Mouse (Mus musculus): ENCODE measurements around the gene Hmgxb4. TPM values are rescaled to one million over a fixed set of nuclear protein-coding genes. Genes with fewer than 3 reads are reported as not detected.

Hmgxb4 gene
- polyA plus RNA-seq, 1 experiment from 2014 or later, result 46.2 TPM

- Histone ChIP-seq H3K4me3 (no peak overlapping the region), H3K36me3 (peaks cover 81% of the 10 kb centered on the region), H3K9ac (replicated peaks) (no peak overlapping the region), H3K27me3 (no peaks in the 10 kb centered on the region), H3K4me1 (no peaks in the 10 kb centered on the region), H3K4me2 (replicated peaks) (no peak overlapping the region), H3K9me3 (no peaks in the 10 kb centered on the region), H3K27ac (replicated peaks) (no peak overlapping the region)
- 94% methylated on average over 4 of the region's 4 CpGs for WGBS
- ATAC-seq (replicated peaks), result no peak
Observed at GRCm38 (mm10) chr8:75025809-75026208, 32.7 kb downstream of the Hmgxb4 start.

- no peak for ATAC-seq (replicated peaks)
- Histone ChIP-seq H3K4me2 (replicated peaks) (no peak overlapping the region), H3K36me3 (peaks cover 41% of the 10 kb centered on the region), H3K4me1 (peaks cover 12% of the 10 kb centered on the region), H3K9me3 (no peaks in the 10 kb centered on the region), H3K4me3 (no peak overlapping the region), H3K27me3 (no peaks in the 10 kb centered on the region), H3K27ac (replicated peaks) (no peak overlapping the region), H3K9ac (replicated peaks) (no peak overlapping the region)
- WGBS, result 94% methylated on average over 3 of the region's 3 CpGs
Observed at GRCm38 (mm10) chr8:75030453-75031024, 37.4 kb downstream of the Hmgxb4 start.

- peak overlapping the region; percentile 67; the same call in 1 of the 2 replicates for H3K9ac ChIP-seq (replicated peaks)
- H3K27me3 ChIP-seq, result no peaks in the 10 kb centered on the region
- H3K36me3 ChIP-seq, result peaks cover 25% of the 10 kb centered on the region
- no peak for ATAC-seq (replicated peaks)
- H3K4me3 ChIP-seq, result peak overlapping the region; percentile 73
- WGBS, result 74% methylated on average over 5 of the region's 5 CpGs
- H3K4me2 ChIP-seq (replicated peaks), result peak overlapping the region; percentile 72
- H3K4me1 ChIP-seq, result peaks cover 12% of the 10 kb centered on the region
- 0 out of 2 replicates have a peak overlapping the region, but pooled peaks have one; percentile 8 for H3K27ac ChIP-seq (replicated peaks)
- H3K9me3 ChIP-seq, result no peaks in the 10 kb centered on the region
Observed at GRCm38 (mm10) chr8:75032961-75033360, 39.8 kb downstream of the Hmgxb4 start.

GRCm38 (mm10) chr8:75033511-75034243 lies 40.5 kb downstream of the Hmgxb4 start, which contains the start of gene Tom1:
TSS of gene Tom1 (plus strand) at chr8:75033705.
- Histone ChIP-seq H3K36me3 (peaks cover 18% of the 10 kb centered on the region), H3K4me1 (peaks cover 12% of the 10 kb centered on the region), H3K9ac (replicated peaks) (peak within 1 kb of the TSS; percentile 67), H3K4me2 (replicated peaks) (peak within 1 kb of the TSS; percentile 72), H3K4me3 (peak within 1 kb of the TSS; percentile 73), H3K27me3 (no peaks in the 10 kb centered on the region), H3K27ac (replicated peaks) (peak within 1 kb of the TSS; percentile 89), H3K9me3 (no peaks in the 10 kb centered on the region)
- WGBS, result under 1% methylated on average over 62 of the region's 62 CpGs
- ATAC-seq (replicated peaks), result peak; percentile 100

- 2% methylated on average over 17 of the region's 17 CpGs for WGBS
- Histone ChIP-seq H3K36me3 (peaks cover 12% of the 10 kb centered on the region), H3K4me3 (peak overlapping the region; percentile 73), H3K4me2 (replicated peaks) (peak overlapping the region; percentile 72), H3K27me3 (no peaks in the 10 kb centered on the region), H3K27ac (replicated peaks) (peak overlapping the region; percentile 50; the same call in 1 of the 2 replicates), H3K9ac (replicated peaks) (peak overlapping the region; percentile 46), H3K4me1 (peaks cover 12% of the 10 kb centered on the region), H3K9me3 (no peaks in the 10 kb centered on the region)
- no peak for ATAC-seq (replicated peaks)
Observed at GRCm38 (mm10) chr8:75034285-75034684, 41.1 kb downstream of the Hmgxb4 start.

GRCm38 (mm10) chr8:75035640-75036039 lies 42.5 kb downstream of the Hmgxb4 start:
- Histone ChIP-seq H3K4me1 (peaks cover 12% of the 10 kb centered on the region), H3K36me3 (peaks cover 3% of the 10 kb centered on the region; the same call in 1 of the 2 replicates), H3K9me3 (no peaks in the 10 kb centered on the region), H3K4me3 (no peak overlapping the region), H3K27ac (replicated peaks) (no peak overlapping the region), H3K4me2 (replicated peaks) (no peak overlapping the region), H3K9ac (replicated peaks) (no peak overlapping the region), H3K27me3 (no peaks in the 10 kb centered on the region)
- no peak for ATAC-seq (replicated peaks)

- H3K27ac ChIP-seq (replicated peaks), result no peak overlapping the region
- ATAC-seq (replicated peaks), result no peak
- H3K9me3 ChIP-seq, result no peaks in the 10 kb centered on the region
- H3K27me3 ChIP-seq, result no peaks in the 10 kb centered on the region
- no peak overlapping the region for H3K9ac ChIP-seq (replicated peaks)
- no peaks in the 10 kb centered on the region for H3K36me3 ChIP-seq
- H3K4me2 ChIP-seq (replicated peaks), result no peak overlapping the region
- no peak overlapping the region for H3K4me3 ChIP-seq
- H3K4me1 ChIP-seq, result peaks cover 7% of the 10 kb centered on the region
Observed at GRCm38 (mm10) chr8:75038497-75038896, 45.3 kb downstream of the Hmgxb4 start.

GRCm38 (mm10) chr8:75039754-75040153 lies 46.6 kb downstream of the Hmgxb4 start:
- Histone ChIP-seq H3K9ac (replicated peaks) (no peak overlapping the region), H3K36me3 (no peaks in the 10 kb centered on the region), H3K4me3 (no peak overlapping the region), H3K27ac (replicated peaks) (no peak overlapping the region), H3K4me1 (peaks cover under 1% of the 10 kb centered on the region), H3K27me3 (no peaks in the 10 kb centered on the region), H3K9me3 (no peaks in the 10 kb centered on the region), H3K4me2 (replicated peaks) (no peak overlapping the region)
- WGBS, result 81% methylated on average over 1 of the region's 1 CpGs
- ATAC-seq (replicated peaks), result no peak

GRCm38 (mm10) chr8:75042171-75042570 lies 49.0 kb downstream of the Hmgxb4 start:
- no peaks in the 10 kb centered on the region for H3K4me1 ChIP-seq
- no peak for ATAC-seq (replicated peaks)
- WGBS, result 83% methylated on average over 2 of the region's 2 CpGs
- H3K4me2 ChIP-seq (replicated peaks), result no peak overlapping the region
- H3K27me3 ChIP-seq, result no peaks in the 10 kb centered on the region
- H3K9ac ChIP-seq (replicated peaks), result no peak overlapping the region
- H3K36me3 ChIP-seq, result no peaks in the 10 kb centered on the region
- H3K9me3 ChIP-seq, result no peaks in the 10 kb centered on the region
- no peak overlapping the region for H3K4me3 ChIP-seq
- no peak overlapping the region for H3K27ac ChIP-seq (replicated peaks)

GRCm38 (mm10) chr8:75042974-75043373 lies 49.8 kb downstream of the Hmgxb4 start:
- Histone ChIP-seq H3K36me3 (no peaks in the 10 kb centered on the region), H3K4me3 (no peak overlapping the region), H3K9ac (replicated peaks) (no peak overlapping the region), H3K9me3 (no peaks in the 10 kb centered on the region), H3K27ac (replicated peaks) (no peak overlapping the region), H3K27me3 (no peaks in the 10 kb centered on the region), H3K4me1 (no peaks in the 10 kb centered on the region), H3K4me2 (replicated peaks) (no peak overlapping the region)
- no peak for ATAC-seq (replicated peaks)
- 83% methylated on average over 1 of the region's 1 CpGs for WGBS

- ATAC-seq (replicated peaks), result no peak
- no peaks in the 10 kb centered on the region for H3K36me3 ChIP-seq
- H3K27me3 ChIP-seq, result no peaks in the 10 kb centered on the region
- H3K4me2 ChIP-seq (replicated peaks), result no peak overlapping the region
- H3K4me3 ChIP-seq, result no peak overlapping the region
- no peak overlapping the region for H3K27ac ChIP-seq (replicated peaks)
- H3K4me1 ChIP-seq, result no peaks in the 10 kb centered on the region
- no peaks in the 10 kb centered on the region for H3K9me3 ChIP-seq
- H3K9ac ChIP-seq (replicated peaks), result no peak overlapping the region
- WGBS, result 81% methylated on average over 1 of the region's 1 CpGs
Observed at GRCm38 (mm10) chr8:75046303-75046702, 53.1 kb downstream of the Hmgxb4 start.

- no peaks in the 10 kb centered on the region for H3K4me1 ChIP-seq
- H3K9me3 ChIP-seq, result no peaks in the 10 kb centered on the region
- no peak overlapping the region for H3K27ac ChIP-seq (replicated peaks)
- H3K36me3 ChIP-seq, result no peaks in the 10 kb centered on the region
- no peak overlapping the region for H3K4me3 ChIP-seq
- ATAC-seq (replicated peaks), result no peak
- no peak overlapping the region for H3K4me2 ChIP-seq (replicated peaks)
- 89% methylated on average over 3 of the region's 3 CpGs for WGBS
- no peak overlapping the region for H3K9ac ChIP-seq (replicated peaks)
- H3K27me3 ChIP-seq, result no peaks in the 10 kb centered on the region
Observed at GRCm38 (mm10) chr8:75047784-75048183, 54.6 kb downstream of the Hmgxb4 start.
